Mouse (Mus musculus) lung, adult 2 months (tissue): ENCODE measurements around the gene Fam50a. TPM values are rescaled to one million over a fixed set of nuclear protein-coding genes. Genes with fewer than 3 reads are reported as not detected.

ENCODE experiments used
- DNase-seq: peaks from one replicate; pipeline ENCODE4 v3.0.0; 2022
- H3K4me1 ChIP-seq: fragments of 200-500 bp; 2 replicates; pipeline ENCODE4 v1.6.1; 2011; ENCODE audit warnings: low read length; ENCODE audit not compliant: control insufficient read depth, insufficient read depth
- H3K4me3 ChIP-seq: fragments of 200-500 bp; replicated peaks from 2 replicates; pipeline ENCODE3; 2011; ENCODE audit warnings: low read depth, mild to moderate bottlenecking, control low read depth, low read length; ENCODE audit errors: extremely low read depth
- CTCF ChIP-seq: fragments of 200-500 bp; IDR thresholded peaks from 2 replicates; pipeline ENCODE4 v1.5.1; 2011; ENCODE audit warnings: mild to moderate bottlenecking, low read length, control low read depth; ENCODE audit not compliant: insufficient read depth
- POLR2A ChIP-seq: fragments of 200-500 bp; IDR thresholded peaks from 2 replicates; pipeline ENCODE4 v1.6.1; 2011; ENCODE audit warnings: low read depth, mild to moderate bottlenecking, control low read depth, low read length, borderline replicate concordance; ENCODE audit errors: extremely low read depth
- WGBS: fragments of 180-500 bp; shearing (Covaris S2); methylation state at CpG from one replicate; pipeline ENCODE4 v1.1.7; 2018; 5-methylcytosine and 5-hydroxymethylcytosine counted together
- polyA plus RNA-seq: library from polyadenylated mRNA; depleted of rRNA; stranded (reverse); fragments of >200 nt; gene quantifications from 2 replicates; pipeline ENCODE4 v1.2.3, GENCODE M21; 2012; rRNA removed

Fam50a gene
- polyA plus RNA-seq = 11.1 and 12.9 TPM in 2 replicates

DNA sequence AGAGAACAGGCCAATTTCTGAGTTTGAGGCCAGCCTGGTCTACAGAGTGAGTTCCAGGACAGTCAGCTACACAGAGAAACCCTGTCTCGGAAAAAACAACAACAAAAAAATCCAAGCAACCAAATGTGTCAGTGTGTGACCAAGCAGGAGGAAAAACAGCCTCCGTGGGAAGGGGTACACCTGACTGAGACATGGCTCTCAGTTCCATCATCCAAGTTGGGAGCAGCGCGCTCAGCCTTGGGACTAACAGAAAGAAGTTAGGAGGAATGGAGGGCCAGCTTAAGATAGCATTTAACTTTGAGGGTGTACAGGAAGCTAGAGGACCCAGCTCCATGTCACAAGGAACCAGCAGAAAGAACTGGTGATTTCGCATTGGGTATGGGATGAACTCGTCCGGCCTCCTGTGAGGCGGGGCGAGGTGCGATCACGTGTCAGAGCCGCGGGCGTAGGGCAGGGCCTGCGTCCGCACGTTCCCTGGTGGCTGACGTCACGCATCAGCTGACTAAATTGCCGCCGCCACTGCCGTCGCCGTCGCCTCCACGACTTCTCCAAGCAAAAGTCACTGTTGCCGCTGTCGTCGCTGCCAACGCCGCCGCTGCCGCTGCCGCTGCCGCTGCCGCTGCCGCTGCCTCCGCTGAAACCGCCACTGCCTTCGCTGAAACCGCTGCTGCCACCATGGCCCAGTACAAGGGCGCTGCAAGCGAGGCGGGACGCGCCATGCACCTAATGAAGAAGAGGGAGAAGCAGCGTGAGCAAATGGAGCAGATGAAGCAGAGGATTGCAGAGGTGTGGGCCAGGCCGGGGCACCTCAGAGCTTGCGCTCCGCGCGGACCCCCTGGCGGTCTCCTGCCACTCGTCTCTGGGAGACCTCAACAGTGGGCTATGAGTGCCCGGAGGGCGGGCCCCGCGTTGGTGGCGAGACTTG, at the start of gene Fam50a:
TSS of gene Fam50a (plus strand) at position 494 of the 925 bp plus-strand sequence.
- Histone ChIP-seq H3K4me1 (no peaks in the 10 kb centered on the region; the same call in 1 of the 2 replicates), H3K4me3 (peak within 1 kb of the TSS; percentile 93)
- 29% methylated on average over 59 of the region's 59 CpGs for WGBS
- DNase-seq = peak; percentile 81
- TF ChIP-seq POLR2A (peak; percentile 79; the same call in 1 of the 2 replicates), CTCF (no peak)

DNA sequence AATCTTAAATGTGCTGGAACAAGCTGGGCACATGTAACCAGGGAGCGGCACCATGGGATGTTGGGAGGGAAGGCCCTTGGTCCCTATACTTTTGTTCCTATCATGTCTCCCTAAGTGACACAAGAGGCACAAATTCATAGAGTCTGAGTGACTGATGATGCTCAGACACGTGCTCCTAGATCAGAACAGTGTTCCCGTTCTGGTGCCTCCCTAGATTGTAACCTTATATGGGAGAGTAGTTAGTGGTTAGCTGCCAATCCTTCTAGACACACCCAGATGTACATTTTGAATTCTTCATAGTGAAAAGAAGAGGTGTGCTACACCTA, 43.1 kb upstream of the Fam50a start:
- peak overlapping the region; percentile 72 for H3K4me3 ChIP-seq
- no peaks in the 10 kb centered on the region; the same call in 1 of the 2 replicates for H3K4me1 ChIP-seq
- TF ChIP-seq CTCF = no peak
- no peak for TF ChIP-seq POLR2A
- DNase-seq = no peak
- 36% methylated on average over 3 of the region's 3 CpGs for WGBS

DNA sequence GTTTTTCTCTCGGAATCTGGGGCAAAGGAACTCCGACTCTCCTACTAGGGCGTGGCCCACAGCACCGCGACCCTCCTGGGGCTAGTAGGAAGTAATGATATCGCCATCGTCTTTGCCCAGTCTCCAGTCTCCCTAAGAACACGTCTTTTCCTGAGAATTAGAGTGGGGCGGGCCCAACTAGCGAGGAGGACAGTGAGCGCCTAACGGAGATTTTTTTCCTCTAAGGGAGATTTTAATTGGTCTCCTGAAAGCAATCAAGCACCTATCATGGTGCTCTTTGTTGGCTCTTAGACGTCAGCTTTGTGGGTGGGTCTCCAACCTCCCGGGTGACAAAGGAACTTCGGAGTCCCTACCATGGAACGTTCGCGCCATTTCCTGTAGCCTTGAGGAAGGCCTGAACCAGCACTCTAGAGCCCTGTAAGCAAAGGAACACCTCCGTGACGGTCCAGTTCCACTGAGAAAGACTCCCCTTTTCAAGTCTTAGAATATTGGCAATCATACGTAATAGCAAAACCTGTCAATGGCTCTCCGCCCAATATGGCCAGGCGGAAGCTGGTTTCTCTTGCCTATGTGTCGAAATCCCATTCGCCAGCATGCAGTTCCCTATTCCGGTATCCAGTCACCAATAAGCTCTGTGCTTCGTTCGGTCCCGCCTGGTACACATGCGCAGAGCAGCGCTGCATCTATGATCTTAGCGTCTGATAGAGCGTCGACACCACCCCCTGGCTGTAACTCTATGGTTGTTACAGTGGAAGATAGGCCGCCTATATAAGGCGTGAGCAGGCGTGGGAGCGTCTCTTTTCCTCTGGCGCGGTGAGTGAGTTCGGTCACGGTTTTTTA, 42.6 kb upstream of the Fam50a start, which contains the start of gene Rpl10:
TSS of gene Rpl10 (plus strand) at position 751 of the 840 bp plus-strand sequence.
- peak; percentile 99 for TF ChIP-seq POLR2A
- TF ChIP-seq CTCF = no peak
- WGBS = 26% methylated on average over 42 of the region's 42 CpGs

DNA sequence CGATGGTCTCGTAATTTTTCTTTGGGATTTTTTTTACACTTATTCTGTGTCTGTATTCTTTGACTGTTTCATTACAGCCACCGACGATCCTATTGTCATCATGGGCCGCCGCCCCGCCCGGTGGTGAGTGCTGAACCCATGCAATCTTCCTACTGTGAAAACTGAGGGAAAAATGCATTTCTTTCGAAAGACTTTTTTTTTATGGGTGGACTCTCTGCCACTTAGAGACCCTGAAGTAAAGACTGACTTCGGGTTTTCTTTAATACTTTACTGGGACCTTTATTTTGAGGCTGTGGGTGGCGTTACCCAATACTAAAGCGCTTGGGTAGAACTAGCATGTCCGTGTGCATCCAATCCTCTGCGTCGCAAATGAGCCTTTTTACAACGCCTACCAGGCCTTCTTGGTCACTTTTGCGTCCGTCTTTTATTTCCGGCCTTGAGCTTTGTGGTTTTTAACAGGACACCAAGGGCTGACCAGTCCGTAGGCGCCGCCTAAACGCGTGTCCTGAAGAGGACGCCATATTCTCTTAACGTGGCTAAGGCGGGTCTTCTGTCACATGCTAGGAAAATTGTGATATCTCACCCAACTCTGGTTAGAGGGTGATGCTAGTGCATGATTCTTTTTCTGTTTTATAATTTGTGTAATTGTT, 41.8 kb upstream of the Fam50a start:
- DNase-seq = peak; percentile 43
- 25% methylated on average over 27 of the region's 27 CpGs for WGBS
- Histone ChIP-seq H3K4me1 (no peaks in the 10 kb centered on the region; the same call in 1 of the 2 replicates), H3K4me3 (peak overlapping the region; percentile 82)
- TF ChIP-seq POLR2A (peak; percentile 28; the same call in 1 of the 2 replicates), CTCF (no peak)

More for the DNA sequence above, 42.6 kb upstream of the Fam50a start, which contains the start of gene Rpl10:
- Histone ChIP-seq H3K4me3 (peak within 1 kb of the TSS; percentile 88), H3K4me1 (no peaks in the 10 kb centered on the region; the same call in 1 of the 2 replicates)
- peak; percentile 83 for DNase-seq

DNA sequence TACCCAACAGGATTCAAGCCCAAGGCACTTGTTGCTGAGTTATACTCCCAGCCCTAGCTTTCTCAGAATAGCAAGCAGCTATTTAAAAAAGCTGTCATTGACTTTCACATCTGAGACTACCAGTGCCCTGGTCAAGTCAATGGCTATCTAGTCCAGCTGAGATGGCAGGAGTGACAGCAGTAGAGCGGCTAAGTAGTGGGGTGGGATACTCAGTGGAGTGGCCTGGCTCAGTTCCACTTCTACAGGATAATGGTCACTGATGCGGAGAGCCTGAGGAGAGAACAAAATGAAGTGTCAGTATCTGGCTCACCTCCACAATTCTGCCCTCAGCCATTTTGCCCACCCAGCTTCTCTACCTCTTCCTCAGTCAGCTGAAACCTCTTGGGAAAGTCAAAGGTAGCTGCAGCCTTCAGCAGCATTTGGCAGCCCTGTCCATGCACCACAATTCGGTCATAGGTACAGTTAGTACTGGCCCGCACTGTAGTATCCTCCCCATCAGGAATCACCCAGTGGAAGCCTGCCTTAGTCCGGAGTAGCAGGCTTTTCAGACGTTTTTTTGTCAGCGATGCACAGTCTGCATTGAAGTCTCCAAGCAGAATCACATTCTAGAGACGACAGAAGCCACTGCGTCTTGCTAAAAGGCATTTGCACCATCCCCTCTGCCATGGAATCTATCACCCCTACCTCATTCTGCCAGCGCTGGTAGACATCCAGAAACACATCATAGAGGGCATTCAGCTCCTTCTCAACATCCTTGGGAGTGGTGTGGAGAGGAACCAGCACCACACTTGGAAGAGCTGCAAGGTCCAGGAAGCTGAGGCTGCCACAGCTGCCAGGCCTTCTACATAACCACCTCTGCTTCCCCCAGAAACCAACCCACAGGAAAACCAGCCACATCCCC, 39.2 kb upstream of the Fam50a start:
- WGBS = 37% methylated on average over 10 of the region's 10 CpGs
- Histone ChIP-seq H3K4me3 (no peak overlapping the region), H3K4me1 (no peaks in the 10 kb centered on the region; the same call in 1 of the 2 replicates)
- TF ChIP-seq CTCF (no peak), POLR2A (no peak)
- DNase-seq = no peak

DNA sequence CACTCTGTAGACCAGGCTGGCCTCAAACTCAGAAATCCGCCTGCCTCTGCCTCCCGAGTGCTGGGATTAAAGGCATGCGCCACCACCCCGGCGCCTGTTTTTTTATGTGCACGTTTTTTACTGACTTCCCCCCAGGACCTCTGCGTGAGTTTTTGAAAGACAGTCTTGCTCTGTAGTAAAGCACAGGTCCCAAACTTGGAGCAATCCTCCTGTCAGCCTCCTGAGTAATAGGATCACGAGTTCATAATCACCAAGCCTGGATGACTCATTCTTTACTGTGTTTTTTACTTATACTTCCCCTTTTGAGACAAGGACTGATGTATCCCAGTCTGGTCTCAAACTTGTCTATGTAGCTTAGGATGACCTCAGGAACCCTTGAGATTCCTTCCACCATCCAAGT, 34.9 kb upstream of the Fam50a start:
- DNase-seq = no peak
- Histone ChIP-seq H3K4me3 (no peak overlapping the region), H3K4me1 (no peaks in the 10 kb centered on the region; the same call in 1 of the 2 replicates)
- 66% methylated on average over 8 of the region's 8 CpGs for WGBS
- TF ChIP-seq POLR2A (no peak), CTCF (no peak)

DNA sequence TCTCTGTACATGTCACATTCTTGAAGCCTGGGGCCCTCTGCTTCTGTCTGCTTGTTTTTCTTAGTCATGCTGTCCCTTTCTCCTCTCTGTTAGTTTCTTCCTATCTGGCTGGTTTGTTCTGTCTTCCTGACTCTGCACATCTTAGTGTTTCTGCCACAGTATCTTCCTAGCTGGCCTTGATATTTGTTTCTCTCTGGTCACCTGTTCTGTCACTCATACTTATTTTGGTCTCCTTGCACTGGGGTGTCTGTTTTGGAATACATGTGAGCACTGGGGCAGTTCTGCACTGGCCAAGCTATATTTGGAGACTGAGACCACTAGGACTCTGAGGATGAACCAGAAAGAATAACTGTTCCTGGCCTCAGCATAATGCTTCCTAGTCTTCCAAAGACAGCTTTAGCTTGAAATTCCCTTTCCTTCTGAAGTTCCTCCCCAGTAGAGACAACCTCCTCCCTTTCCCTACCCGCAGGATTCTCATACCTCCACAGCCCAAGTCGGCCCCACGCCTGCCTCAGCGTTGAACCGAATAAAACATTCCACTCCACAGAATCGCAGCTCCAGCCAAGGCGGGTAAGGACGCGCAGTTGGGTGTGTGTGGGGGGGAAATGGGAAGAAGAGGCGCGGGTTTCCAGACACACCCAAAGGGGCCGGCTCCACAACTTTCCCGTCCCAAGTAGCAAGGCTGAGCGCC, 31.6 kb upstream of the Fam50a start:
- no peak for DNase-seq
- H3K4me1 ChIP-seq = no peaks in the 10 kb centered on the region
- peak overlapping the region; percentile 69 for H3K4me3 ChIP-seq
- TF ChIP-seq CTCF (no peak), POLR2A (no peak)
- WGBS = 23% methylated on average over 14 of the region's 14 CpGs
